Mouse (Mus musculus): Measurements from ENCODE around the gene Cul4a. TPM values are rescaled to one million over a fixed set of nuclear protein-coding genes. Genes with fewer than 3 reads are reported as not detected.

The Cul4a gene
- total RNA-seq (2021) (10 to 100 TPM; 68.5 to 76.0 TPM), polyA plus RNA-seq (2012; rRNA removed) (35.0 and 71.0 TPM in 2 replicates)
- long read RNA-seq, transcript Cul4a-201 (20 exons, 3,728 nt), result major isoform, 159 of 181 reads
- long read RNA-seq, partial matches to known transcripts, result 7 of 181 reads
- long read RNA-seq, other reads (novel, unspliced or antisense), result 15 of 181 reads

DNA sequence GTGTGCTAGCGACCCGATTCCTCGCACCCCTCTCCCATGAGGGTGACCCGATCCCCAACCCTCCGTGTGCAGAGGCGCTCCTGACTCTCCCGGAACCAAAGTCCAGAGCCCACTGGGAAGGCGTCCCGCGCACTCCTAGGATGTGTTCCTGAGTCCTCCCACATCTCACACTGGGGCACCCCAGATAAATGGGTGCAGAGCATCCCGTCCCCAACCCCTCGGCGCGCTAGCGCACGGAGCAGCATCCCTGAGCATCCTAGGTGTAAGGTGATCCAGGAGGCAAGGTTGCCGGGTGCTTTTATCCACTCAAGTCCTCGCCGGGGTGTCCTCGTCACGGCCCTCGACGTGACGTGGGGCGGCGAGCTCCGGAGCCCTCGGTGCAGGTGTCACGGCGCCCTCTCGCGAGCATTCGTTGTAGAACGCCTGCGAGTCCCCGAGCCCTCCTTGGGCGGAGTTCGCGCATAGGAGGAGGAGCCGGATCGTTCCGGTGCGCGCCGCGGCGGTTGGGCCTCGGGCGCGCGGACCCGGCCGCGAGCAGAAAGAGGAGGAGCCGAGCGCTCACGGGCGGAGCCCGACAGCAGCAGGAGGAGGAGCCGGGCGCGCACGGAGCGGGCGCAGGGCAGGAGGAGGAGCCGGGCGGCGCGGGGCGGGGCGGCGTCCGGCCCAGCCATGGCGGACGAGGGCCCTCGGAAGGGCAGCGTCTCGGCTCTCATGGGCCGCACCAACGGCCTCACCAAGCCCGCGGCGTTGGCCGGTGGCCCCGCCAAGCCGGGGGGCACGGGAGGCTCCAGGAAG, at the start of gene Cul4a, which contains the start of gene Pcid2:
TSS of gene Cul4a (plus strand) at position 535 of the 795 bp plus-strand sequence.
TSS of gene Pcid2 (minus strand) at position 373 of the 795 bp plus-strand sequence.
- peak within 1 kb of the TSS; percentile 100 for H3K4me3 ChIP-seq
- H3K36me3 ChIP-seq (ENCODE audit: control insufficient read depth, insufficient read depth, low read length), result no peaks in the 10 kb centered on the region
- H3K9ac ChIP-seq (ENCODE audit: low read depth, low read length), result peak within 1 kb of the TSS; percentile 96
- under 1% methylated on average over 87 of the region's 87 CpGs for WGBS
- H3K79me2 ChIP-seq (replicated peaks; ENCODE audit: control insufficient read depth, insufficient read depth, low read length), result peaks cover 9% of the 10 kb centered on the region
- peak within 1 kb of the TSS; percentile 97 for H3K27ac ChIP-seq
- peak; percentile 78 for TF ChIP-seq CTCF (IDR thresholded peaks at IDR 0.05)
- no peak for TF ChIP-seq EP300 (IDR thresholded peaks at IDR 0.05; ENCODE audit: insufficient read depth, low read depth, low read length)
- peak; percentile 57 for TF ChIP-seq POLR2A (IDR thresholded peaks at IDR 0.05; ENCODE audit: insufficient read depth, low read depth, low read length)
- peaks cover 8% of the 10 kb centered on the region for H3K4me1 ChIP-seq (ENCODE audit: control insufficient read depth, insufficient read depth, low read length)
- peak; percentile 96 to 98 for DNase-seq
- no peaks in the 10 kb centered on the region for H3K27me3 ChIP-seq (ENCODE audit: control insufficient read depth, insufficient read depth, low read length)
- intact Hi-C loops (cut with DNase I), result loop anchor here (2.0 to 10.0 kb wide), 4 partner anchors 54 to 350 kb away; partner anchors contain the start of genes Atp11a and Lamp1

DNA sequence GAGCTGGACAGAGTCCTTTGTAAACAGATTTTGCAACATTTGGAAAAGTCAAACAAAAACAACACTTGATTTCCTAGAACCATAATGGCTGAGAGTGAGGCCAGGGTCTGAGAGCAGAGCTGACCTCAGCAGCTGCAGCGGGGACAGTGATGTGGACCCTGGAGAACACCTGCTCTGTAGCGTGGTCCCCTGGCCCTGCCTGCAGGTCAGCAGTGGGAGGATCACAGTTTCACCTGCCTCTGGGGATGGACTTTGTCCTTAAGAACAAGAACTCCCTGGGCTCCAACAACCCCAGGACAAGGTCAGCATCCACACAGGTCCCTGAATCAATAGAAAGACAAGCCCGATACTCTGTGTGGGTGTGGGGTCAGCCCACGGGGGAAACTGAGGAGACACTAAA, 48.1 kb upstream of the Cul4a start:
- H3K27ac ChIP-seq, result no peak overlapping the region
- no peak for DNase-seq
- 89% methylated on average over 4 of the region's 4 CpGs for WGBS
- no peaks in the 10 kb centered on the region for H3K27me3 ChIP-seq (ENCODE audit: control insufficient read depth, insufficient read depth, low read length)
- no peak overlapping the region for H3K9ac ChIP-seq (ENCODE audit: low read depth, low read length)
- H3K4me1 ChIP-seq (ENCODE audit: control insufficient read depth, insufficient read depth, low read length), result no peaks in the 10 kb centered on the region
- H3K79me2 ChIP-seq (replicated peaks; ENCODE audit: control insufficient read depth, insufficient read depth, low read length), result no peaks in the 10 kb centered on the region
- no peak for TF ChIP-seq EP300 (IDR thresholded peaks at IDR 0.05; ENCODE audit: insufficient read depth, low read depth, low read length)
- TF ChIP-seq CTCF (IDR thresholded peaks at IDR 0.05), result no peak
- TF ChIP-seq POLR2A (IDR thresholded peaks at IDR 0.05; ENCODE audit: insufficient read depth, low read depth, low read length), result no peak
- no peaks in the 10 kb centered on the region for H3K36me3 ChIP-seq (ENCODE audit: control insufficient read depth, insufficient read depth, low read length)
- intact Hi-C loops (cut with DNase I), result no loop called here
- no peak overlapping the region for H3K4me3 ChIP-seq

DNA sequence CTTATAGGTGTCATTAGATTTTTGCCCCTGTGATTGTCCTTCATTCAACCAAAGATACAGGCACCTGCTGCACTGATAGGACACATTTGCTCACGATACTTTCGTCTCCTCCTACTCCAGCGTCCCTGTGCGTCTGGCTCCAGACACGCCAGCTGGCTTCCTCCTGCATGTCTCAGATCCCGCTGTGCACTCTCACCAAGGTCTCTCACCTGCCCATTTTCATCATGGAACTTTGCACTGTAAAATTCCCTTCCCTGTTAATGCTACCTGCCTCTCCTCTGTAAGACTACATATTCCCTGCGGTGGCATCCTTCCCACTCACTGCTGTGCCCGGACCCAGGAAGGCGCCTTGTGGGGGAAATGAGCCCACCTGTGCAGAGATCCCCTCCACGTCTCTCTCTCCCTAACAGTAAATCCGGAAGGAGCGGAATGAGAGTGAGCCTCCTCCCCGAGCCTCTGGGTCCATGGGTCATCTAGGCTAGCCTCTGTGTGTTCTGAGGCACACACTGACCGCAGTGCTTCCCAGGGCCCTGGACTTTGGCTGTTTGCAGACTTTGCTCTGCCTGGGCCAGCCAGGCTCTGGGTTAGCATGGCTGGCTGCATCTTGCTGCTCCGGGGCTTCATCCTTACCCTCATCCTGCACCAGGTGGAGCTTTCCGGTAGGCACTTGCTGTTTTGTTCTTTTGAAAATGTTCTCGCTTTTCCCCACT, 44.8 kb upstream of the Cul4a start, which contains the start of gene Proz:
TSS of gene Proz (plus strand) at position 474 of the 710 bp plus-strand sequence.
- intact Hi-C loops (cut with DNase I), result no loop called here
- WGBS, result 72% methylated on average over 17 of the region's 17 CpGs
- no peak within 1 kb of the TSS for H3K9ac ChIP-seq (ENCODE audit: low read depth, low read length)
- no peaks in the 10 kb centered on the region for H3K36me3 ChIP-seq (ENCODE audit: control insufficient read depth, insufficient read depth, low read length)
- DNase-seq, result no peak
- H3K27ac ChIP-seq, result no peak within 1 kb of the TSS
- H3K4me3 ChIP-seq, result no peak within 1 kb of the TSS
- TF ChIP-seq CTCF (IDR thresholded peaks at IDR 0.05), result no peak
- no peak for TF ChIP-seq EP300 (IDR thresholded peaks at IDR 0.05; ENCODE audit: insufficient read depth, low read depth, low read length)
- TF ChIP-seq POLR2A (IDR thresholded peaks at IDR 0.05; ENCODE audit: insufficient read depth, low read depth, low read length), result no peak
- H3K79me2 ChIP-seq (replicated peaks; ENCODE audit: control insufficient read depth, insufficient read depth, low read length), result no peaks in the 10 kb centered on the region
- no peaks in the 10 kb centered on the region for H3K4me1 ChIP-seq (ENCODE audit: control insufficient read depth, insufficient read depth, low read length)
- no peaks in the 10 kb centered on the region for H3K27me3 ChIP-seq (ENCODE audit: control insufficient read depth, insufficient read depth, low read length)

DNA sequence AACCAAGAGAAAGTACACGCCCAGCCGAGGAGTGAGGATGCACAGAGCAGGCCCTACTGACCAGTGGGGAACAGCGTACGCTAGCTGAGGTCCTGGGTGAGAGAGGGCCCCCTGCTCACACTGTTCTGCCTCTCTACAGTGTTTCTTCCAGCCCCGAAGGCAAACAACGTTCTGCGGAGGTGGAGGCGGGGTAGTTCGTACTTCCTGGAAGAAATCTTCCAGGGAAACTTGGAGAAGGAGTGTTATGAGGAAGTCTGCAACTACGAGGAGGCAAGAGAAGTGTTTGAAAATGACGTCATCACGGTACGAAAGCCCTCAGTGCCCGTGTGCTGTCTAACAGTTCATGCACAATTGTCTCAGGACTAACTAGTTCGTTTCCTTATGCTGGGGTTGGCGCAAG, 42.3 kb upstream of the Cul4a start:
- intact Hi-C loops (cut with DNase I), result no loop called here
- TF ChIP-seq POLR2A (IDR thresholded peaks at IDR 0.05; ENCODE audit: insufficient read depth, low read depth, low read length) (no peak), CTCF (IDR thresholded peaks at IDR 0.05) (no peak), EP300 (IDR thresholded peaks at IDR 0.05; ENCODE audit: insufficient read depth, low read depth, low read length) (no peak)
- no peak for DNase-seq
- H3K4me1 ChIP-seq (ENCODE audit: control insufficient read depth, insufficient read depth, low read length), result no peaks in the 10 kb centered on the region
- no peaks in the 10 kb centered on the region for H3K27me3 ChIP-seq (ENCODE audit: control insufficient read depth, insufficient read depth, low read length)
- H3K27ac ChIP-seq, result no peak overlapping the region
- H3K36me3 ChIP-seq (ENCODE audit: control insufficient read depth, insufficient read depth, low read length), result no peaks in the 10 kb centered on the region
- H3K4me3 ChIP-seq, result no peak overlapping the region
- no peaks in the 10 kb centered on the region for H3K79me2 ChIP-seq (replicated peaks; ENCODE audit: control insufficient read depth, insufficient read depth, low read length)
- WGBS, result 64% methylated on average over 16 of the region's 16 CpGs
- no peak overlapping the region for H3K9ac ChIP-seq (ENCODE audit: low read depth, low read length)

DNA sequence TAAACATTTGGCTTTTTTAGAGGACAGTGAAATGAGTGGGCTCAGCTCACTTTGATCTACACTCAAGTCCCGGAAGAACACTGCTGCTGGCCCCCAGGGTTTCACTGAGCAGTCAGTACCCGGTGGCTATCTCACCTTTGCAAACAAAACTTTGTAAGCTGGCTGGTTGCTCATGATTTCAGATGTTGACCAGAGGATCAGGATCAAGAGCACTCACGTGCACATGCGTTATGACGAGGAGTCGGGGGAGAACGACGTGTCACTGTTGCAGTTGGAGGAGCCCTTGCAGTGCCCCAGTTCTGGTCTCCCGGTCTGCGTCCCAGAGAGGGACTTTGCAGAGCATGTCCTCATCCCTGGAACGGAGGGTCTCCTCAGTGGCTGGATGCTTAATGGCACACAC, 32.2 kb upstream of the Cul4a start:
- 92% methylated on average over 11 of the region's 11 CpGs for whole genome bisulfite sequencing
- H3K79me2 ChIP-seq (replicated peaks; ENCODE audit: control insufficient read depth, insufficient read depth, low read length), result no peaks in the 10 kb centered on the region
- intact Hi-C loops (cut with DNase I), result no loop called here

More for the DNA sequence above, 32.2 kb upstream of the Cul4a start:
- TF ChIP-seq EP300 (IDR thresholded peaks at IDR 0.05; ENCODE audit: insufficient read depth, low read depth, low read length) (no peak), CTCF (IDR thresholded peaks at IDR 0.05) (no peak), POLR2A (IDR thresholded peaks at IDR 0.05; ENCODE audit: insufficient read depth, low read depth, low read length) (no peak)
- Histone ChIP-seq H3K9ac (ENCODE audit: low read depth, low read length) (no peak overlapping the region), H3K4me3 (no peak overlapping the region), H3K36me3 (ENCODE audit: control insufficient read depth, insufficient read depth, low read length) (no peaks in the 10 kb centered on the region), H3K27me3 (ENCODE audit: control insufficient read depth, insufficient read depth, low read length) (no peaks in the 10 kb centered on the region), H3K4me1 (ENCODE audit: control insufficient read depth, insufficient read depth, low read length) (no peaks in the 10 kb centered on the region), H3K27ac (no peak overlapping the region)
- DNase-seq, result no peak

Measured in heart, adult 2 months (tissue).